Mouse (Mus musculus) hematopoietic stem cell, adult 5-6 weeks (primary cell): ENCODE results near the gene Usp6nl. TPM values are rescaled to one million over a fixed set of nuclear protein-coding genes. Genes with fewer than 3 reads are reported as not detected.

Source experiments
- ATAC-seq, 2 experiments: fragments of 125-278 bp in 1 of 2; replicated peaks in 1 of 2; 2 replicates each; pipeline ENCODE4 v1.8.0; 2016 to 2017; ENCODE audit warnings: inconsistent platforms in 2 of 2, mild to moderate bottlenecking in 2 of 2, moderate number of reproducible peaks in 2 of 2, low read depth in 1 of 2, moderate TSS enrichment in 1 of 2; ENCODE audit not compliant: low FRiP score in 2 of 2, poor library complexity in 2 of 2, severe bottlenecking in 2 of 2, insufficient read depth in 1 of 2, low TSS enrichment in 1 of 2
- total RNA-seq: library from RNA; stranded (forward); fragments of 172-1452, 232-1000 nt; gene quantifications from 2 replicates; pipeline ENCODE4 v1.2.3, GENCODE M21; 2017

Gene Usp6nl
- total RNA-seq, 1 experiment from 2014 or later = 34.9 TPM

GRCm38 (mm10) chr2:6436085-6436950 lies 113.9 kb downstream of the Usp6nl start:
- ATAC-seq = peak; percentile 86 to 92

DNA sequence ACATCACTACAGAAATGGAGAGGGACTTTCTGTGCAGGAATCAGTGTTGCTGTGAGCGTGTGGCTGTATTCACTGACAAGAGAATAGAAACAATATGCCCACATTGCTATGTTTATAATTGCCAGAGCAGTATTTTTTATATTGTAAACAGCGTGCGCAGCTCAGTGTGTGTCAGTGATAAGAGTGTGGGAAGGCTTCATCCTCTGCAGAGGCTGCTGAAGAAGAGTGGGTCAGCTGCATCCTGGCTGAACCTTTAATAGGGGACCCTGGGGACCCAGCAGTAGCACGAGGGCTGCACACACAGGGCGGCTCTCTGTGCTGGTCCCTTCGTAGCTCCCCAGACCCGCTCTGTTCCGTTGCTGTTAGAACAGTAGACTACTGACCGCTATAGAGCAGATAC lies 119.2 kb downstream of the Usp6nl start:
- no peak for ATAC-seq

GRCm38 (mm10) chr2:6442302-6442701 lies 119.8 kb downstream of the Usp6nl start:
- ATAC-seq = peak; percentile 96

DNA sequence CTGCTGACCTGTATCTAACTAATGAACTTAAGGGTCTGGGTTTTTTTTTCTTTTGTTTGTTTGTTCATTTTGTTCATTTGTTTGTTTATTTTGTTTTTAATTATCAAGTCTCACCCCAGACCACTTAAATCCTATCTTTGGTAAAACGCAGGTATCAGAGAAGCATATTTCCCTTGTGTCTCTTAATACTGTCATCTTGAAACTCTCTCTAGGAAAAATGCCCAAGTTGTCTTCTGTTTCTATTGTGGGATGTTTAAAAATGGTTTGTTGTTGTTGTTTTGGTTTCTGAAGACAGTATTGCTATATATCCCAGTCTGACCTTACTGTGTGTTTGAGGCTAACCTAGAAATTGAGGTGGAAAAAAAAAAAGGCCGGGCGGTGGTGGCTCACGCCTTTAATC lies 121.5 kb downstream of the Usp6nl start:
- ATAC-seq = no peak

GRCm38 (mm10) chr2:6444723-6445169 lies 122.3 kb downstream of the Usp6nl start:
- ATAC-seq = peak in 1 of 2 experiments; percentile 25; a peak in 1 of 4 replicates

DNA sequence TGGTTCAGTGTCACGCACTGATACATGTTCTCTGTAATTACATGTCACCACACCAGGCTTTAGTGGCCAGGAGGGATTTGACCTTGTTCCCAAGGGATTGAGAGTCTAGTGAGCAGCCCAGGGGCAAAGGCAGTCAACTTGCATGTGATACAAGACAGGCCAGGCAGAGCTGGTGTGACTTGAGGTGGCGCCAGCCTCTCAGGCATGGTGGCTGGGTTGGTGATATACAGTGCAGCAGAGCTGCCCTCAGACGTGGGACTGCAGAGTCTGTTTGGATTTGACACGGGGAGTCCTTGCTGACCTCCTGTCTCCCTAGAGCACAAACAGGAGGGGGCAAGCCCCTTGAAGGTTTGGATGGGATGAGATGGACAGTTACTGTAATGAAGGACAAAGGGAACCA lies 123.4 kb downstream of the Usp6nl start:
- ATAC-seq = no peak

DNA sequence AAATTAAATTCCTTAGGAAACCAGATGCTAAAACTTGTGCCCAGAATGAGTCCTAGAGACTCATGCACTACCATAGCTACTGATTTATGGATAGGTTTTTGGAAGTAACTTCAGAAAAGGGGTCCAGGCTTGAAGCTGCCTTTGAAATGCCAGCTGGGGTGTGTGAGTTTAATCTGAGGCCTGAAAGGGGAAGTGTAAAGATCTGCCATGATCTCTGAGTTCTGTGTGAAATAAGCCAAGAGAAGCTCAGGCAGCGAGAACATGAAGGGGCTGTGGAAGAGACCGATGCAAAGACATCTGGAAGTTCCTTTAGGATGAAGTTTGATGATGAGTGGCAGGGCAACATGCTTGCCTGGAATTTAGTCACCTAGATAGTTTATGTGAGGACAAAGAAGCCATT lies 126.4 kb downstream of the Usp6nl start:
- ATAC-seq = peak; percentile 35 to 61; a peak in 2 of 4 replicates

DNA sequence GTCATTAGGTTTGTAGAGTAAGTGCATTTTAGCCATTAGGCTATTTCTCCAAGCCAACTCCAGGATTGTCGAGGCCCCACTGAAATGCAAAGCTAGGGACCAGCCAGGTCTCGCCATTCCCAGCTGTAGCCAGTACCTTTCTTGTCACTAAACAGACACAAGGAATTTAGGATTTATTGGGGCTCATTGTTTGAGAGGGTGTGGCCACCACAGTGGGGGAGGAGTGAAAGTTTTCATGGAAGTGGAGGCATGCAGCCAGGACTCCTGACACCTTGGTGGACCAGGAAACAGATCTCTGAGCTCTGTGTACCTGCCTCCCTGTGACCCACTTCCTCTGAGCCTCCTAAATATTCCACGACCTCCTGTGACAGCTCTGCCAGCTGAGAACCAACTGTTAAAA lies 127.2 kb downstream of the Usp6nl start:
- ATAC-seq = no peak

DNA sequence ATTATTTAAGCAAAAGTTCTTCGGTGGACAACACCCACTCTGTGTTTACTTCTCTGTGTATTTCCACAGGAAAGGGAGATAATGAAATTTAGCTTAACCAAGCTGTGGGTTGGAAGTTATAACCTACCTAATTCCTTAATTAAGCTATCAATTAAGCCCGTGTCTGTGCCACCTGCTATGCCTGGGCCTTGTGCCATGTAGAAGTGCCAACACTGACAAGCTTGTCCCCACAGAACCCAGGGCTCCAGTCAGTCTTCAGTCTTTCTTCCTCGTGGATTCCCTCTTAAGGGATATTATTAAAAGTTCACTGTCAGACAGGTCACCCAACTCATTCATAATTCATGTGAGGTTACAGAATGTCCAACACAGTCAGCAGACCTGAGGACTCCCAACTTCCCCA lies 128.1 kb downstream of the Usp6nl start:
- ATAC-seq = no peak

- ATAC-seq = peak; percentile 19 to 33; a peak in 1 of 4 replicates
Measured at GRCm38 (mm10) chr2:6454941-6455516, 132.6 kb downstream of the Usp6nl start.

DNA sequence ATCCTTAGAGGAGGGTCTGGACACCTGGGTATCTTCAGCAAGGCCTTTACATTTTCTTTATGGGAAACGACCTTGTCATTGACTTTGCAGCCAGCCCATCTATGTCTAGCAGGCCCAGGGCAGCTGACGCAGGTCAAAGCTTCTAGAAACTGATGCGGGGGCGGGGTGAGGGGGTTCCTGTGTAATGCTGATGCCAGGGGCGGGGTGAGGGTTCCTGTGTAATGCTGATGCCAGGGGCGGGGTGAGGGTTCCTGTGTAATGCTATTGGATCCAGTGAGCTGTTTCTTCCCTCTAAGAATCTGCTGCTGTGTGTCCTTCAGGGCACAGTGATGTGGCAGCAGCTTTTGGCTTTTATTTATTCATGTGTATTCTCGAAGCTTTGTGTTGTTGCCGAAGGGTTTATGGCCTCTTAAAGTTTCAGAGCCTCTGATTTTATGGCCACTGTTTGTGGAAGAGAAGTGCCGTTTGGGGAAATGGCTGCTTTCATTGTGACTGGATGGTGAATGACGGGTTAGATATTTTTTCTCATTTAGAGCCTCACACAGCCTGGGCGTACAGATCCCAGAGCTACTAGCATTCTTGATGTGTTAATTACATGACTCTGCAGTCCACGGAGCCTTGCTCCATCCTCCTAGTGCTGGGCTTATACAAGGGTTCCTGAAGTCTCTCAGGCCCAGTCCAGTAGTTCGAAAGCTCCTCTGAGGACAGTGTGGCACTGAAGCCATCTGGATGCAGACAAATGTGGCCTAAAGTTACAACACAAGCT lies 137.0 kb downstream of the Usp6nl start:
- ATAC-seq = peak; percentile 12 to 32; a peak in 2 of 4 replicates

GRCm38 (mm10) chr2:6462306-6462705 lies 139.8 kb downstream of the Usp6nl start:
- no peak for ATAC-seq

DNA sequence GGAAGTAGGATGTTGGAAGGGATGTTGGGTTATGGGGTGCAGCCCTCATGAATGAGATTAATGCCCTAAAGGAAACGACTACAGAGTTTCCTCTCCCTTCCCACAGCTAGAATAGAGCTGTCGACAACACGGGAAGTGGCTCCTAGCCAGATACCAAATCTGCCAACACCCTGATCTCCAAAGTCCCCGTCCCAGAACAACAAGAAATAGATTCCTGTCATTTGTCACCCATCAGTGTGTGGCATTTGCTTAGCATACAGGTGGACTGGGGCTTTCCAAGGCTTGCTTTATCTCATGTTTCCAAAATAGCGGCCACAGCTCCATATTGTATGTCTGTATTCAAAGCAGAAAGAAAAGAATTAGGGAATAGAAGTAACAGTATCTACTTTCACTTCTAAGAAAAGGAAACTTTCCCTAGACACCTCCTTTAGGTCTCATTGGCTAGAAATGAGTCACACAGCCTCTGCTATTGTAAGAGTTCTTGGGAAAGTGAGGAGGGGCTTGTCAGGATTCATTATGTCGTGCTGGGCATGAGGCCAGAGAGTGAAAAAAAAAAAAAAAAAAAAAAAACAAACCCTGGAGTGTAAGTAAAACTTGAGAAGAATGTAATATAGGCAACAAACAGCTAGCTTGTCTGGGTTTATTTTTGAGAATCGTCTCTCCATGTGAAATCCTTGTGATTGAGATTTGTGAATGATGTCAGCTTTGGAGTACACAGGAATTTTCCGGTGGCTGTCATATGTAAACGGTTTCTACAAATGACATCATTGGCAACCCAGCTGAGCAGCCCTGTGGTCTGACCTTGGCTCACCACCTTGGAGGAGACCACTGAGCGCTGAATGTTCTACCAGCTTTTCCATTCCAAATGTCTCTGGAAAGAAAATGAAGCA lies 141.6 kb downstream of the Usp6nl start:
- ATAC-seq = no peak

DNA sequence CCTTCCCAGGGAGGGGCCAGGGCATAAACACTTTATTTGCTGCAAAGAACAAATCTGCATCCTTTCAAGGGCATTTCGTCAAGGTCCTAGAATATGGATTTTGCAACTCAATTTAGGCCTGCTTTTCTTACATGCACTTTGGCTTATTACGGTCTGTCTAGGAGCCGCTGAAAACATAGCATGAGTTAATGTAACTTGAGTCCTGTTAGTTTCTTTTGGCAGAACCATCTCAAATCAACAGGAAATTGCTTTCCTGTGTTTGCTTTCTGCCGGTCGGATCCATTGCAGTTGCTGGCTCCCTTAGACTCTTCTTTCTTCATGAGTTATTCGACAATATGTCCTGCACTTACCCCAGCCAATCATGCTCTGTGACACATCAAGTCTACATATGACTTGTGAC lies 143.9 kb downstream of the Usp6nl start:
- no peak for ATAC-seq

DNA sequence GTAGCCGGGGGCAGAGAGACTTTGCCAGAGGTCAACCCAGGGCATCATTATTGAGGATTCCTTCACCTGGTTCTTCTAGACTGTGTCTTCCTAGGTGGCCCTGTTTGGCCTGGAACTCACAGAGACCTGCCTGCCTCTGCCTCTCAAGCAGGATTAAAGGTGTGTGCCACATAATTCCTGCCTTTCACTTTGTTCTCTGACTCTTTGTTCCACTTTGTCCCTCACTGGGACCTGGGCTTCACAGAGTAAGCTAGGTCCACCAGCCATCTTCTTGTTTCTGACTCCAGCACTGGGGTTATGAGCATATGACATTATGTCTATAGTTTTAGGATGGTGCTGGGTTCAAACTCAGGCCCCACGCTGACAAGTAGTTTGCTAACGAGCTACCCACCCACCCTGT lies 144.9 kb downstream of the Usp6nl start:
- no peak for ATAC-seq

DNA sequence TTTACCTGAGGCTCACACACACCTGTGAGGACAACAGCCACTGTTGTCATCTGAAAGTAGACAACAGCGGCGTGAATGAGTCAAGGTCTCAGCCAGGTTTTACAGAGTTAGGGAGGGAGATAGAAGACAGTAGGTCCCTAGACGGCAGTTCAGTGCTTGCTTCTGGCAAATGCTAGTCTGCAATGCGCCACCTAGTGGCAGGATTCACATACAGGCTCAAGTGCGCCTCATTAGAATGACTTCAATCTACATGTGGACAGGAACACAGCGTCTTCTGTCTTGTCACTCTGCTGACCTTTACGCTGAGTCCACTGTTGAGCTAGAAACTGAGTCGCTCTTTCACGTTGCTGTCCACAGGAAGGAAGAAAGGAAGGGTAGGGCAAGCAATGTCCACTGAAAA lies 146.7 kb downstream of the Usp6nl start:
- ATAC-seq = peak; percentile 54 to 65; a peak in 3 of 4 replicates

GRCm38 (mm10) chr2:6471110-6471611 lies 148.7 kb downstream of the Usp6nl start:
- ATAC-seq = peak; percentile 86 to 92
